Mouse (Mus musculus) ES-E14 (cell line): ENCODE measurements around the gene Atp6v1a.

Source experiments
- CHD2 ChIP-seq: IDR thresholded peaks from 2 replicates; pipeline ENCODE4 v1.6.1; 2014; ENCODE audit warnings: mild to moderate bottlenecking, low read depth, low read length, inconsistent platforms
- HCFC1 ChIP-seq: IDR thresholded peaks from 2 replicates; pipeline ENCODE4 v1.6.1; 2012; ENCODE audit warnings: low read length, inconsistent platforms, borderline replicate concordance; ENCODE audit not compliant: insufficient read depth
- MAFK ChIP-seq: IDR thresholded peaks from 2 replicates; pipeline ENCODE4 v1.6.1; 2014; ENCODE audit warnings: mild to moderate bottlenecking, low read depth, low read length, inconsistent platforms; ENCODE audit not compliant: insufficient read depth
- ZC3H11A ChIP-seq: IDR thresholded peaks from 2 replicates; pipeline ENCODE4 v1.6.1; 2012; ENCODE audit warnings: low read depth, mild to moderate bottlenecking, inconsistent platforms, low read length, borderline replicate concordance
- ZNF384 ChIP-seq: IDR thresholded peaks from 2 replicates; pipeline ENCODE4 v1.6.1; 2012; ENCODE audit warnings: low read depth, low read length, inconsistent platforms

DNA sequence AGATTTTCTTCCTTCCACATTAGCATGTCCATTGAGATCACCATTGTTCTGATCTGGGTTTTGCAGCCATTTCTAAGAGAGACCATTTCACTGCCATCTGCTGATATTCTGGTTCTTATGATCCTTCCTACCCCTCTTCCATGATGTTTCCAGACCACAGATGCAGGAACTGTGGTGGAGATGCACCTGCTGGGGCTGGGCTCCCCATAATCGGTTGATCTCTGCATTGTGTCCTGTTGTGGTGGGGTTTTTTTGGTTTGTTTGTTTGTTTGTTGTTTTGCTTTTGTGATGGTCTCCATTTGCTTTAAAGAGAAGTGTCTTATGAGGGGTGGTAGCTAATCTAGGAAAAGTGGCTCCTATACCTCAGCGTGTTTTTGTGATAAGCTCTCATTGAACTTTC, 37.0 kb upstream of the Atp6v1a start:
- TF ChIP-seq ZC3H11A: no peak
- TF ChIP-seq ZNF384: no peak
- TF ChIP-seq MAFK: no peak
- no peak for TF ChIP-seq CHD2
- no peak for TF ChIP-seq HCFC1
